Mouse (Mus musculus) gastrocnemius, postnatal 4 days (tissue): ENCODE results near the gene Cldn14. TPM values are rescaled to one million over a fixed set of nuclear protein-coding genes. Genes with fewer than 3 reads are reported as not detected.

Experiments
- DNase-seq, 2 experiments: peaks; one replicate each; pipeline ENCODE4 v3.0.0; 2021 to 2022; ENCODE audit warnings: low spot score in 2 of 2, mixed read lengths in 2 of 2
- total RNA-seq, 2 experiments: library from RNA; stranded (reverse); gene quantifications; 2 replicates each; pipeline ENCODE4 v1.2.3; 2021

The Cldn14 gene
- total RNA-seq, 2 experiments from 2014 or later: 0.21 TPM; not detected in 1

DNA sequence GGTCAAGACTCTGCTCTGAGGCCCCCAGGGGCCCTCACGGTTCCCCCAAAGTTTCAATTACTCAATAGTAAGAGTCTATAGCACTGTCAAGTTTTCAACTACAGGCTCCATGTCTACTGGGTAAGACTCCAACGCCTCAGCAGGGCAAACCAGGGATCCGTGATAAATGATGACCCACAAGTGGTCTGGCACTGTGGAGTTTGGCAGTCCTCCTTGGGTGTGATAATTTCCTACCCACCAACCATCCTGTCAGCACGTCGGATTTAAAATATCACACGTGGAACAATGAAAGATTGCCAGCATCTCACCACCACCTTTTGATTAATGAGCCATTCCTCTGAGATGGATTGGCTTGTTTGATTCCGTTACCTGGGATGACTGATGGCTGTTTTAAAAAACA is 51.7 kb downstream of the Cldn14 start:
- DNase-seq: no peak

DNA sequence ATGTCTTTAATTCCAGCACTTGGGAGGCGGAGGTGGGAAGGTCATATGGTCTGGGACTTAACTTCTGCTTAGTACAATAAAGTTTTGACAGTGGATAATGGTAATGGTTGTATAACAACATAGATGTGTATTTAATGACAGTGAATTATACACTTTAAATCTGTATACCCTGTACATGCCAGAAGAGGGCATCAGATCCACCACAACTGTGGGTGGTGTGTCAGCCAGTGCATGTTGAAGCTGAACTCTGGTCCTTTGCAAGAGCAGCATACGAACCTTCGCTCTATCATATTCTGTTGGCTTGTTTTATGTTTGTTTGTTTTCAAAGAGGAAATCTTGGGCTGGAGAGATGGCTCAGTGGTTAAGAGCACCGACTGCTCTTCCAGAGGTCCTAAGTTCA is 61.2 kb downstream of the Cldn14 start:
- no peak for DNase-seq

DNA sequence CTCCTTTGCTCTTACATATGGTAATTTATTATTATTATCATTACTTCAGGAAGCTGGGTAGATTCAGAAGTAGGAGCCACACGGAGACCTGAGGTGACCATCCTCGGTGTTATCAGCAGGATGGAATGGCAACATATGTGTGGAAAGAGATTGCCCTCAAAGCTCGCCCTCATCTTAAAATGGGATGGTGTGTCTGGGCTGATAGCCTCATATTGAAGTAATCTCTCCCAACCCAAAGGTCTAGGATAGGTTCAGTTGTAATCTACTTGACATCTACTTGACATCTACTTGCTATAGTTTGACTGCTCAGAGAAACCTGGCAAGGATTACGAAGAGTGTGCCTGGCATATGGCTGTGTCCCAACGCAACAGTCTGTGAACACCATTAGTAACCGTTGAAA is 64.3 kb downstream of the Cldn14 start:
- DNase-seq: no peak

DNA sequence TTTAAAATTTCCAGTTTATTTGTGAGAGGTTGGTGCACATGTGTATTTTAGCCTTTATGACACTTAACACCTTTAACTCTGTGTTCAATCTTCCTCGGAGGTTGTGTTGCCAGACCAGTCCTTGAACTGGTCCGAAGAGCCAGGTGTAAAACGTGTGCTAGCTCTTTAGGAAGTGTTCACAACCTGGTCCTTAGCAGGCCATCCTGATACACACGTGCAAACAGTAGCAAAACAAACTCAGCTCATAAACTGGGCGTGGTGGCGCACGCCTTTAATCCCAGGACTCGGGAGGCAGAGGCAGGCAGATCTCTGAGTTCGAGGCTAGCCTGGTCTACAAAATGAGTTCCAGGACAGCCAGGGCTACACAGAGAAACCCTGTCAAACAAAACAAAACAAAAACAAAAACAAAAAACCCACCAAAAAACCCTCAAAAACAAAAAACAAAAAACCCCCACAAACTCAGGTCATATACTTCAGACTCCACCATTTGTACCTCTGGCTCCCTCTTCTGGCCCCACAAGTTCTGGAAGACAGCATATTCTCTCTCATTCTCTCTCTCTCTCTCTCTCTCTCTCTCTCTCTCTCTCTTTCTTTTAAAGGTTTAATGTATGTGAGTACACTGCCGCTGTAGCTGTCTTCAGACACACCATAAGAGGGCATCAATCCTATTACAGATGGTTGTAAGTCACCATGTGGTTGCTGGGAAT is 65.7 kb downstream of the Cldn14 start:
- no peak for DNase-seq

DNA sequence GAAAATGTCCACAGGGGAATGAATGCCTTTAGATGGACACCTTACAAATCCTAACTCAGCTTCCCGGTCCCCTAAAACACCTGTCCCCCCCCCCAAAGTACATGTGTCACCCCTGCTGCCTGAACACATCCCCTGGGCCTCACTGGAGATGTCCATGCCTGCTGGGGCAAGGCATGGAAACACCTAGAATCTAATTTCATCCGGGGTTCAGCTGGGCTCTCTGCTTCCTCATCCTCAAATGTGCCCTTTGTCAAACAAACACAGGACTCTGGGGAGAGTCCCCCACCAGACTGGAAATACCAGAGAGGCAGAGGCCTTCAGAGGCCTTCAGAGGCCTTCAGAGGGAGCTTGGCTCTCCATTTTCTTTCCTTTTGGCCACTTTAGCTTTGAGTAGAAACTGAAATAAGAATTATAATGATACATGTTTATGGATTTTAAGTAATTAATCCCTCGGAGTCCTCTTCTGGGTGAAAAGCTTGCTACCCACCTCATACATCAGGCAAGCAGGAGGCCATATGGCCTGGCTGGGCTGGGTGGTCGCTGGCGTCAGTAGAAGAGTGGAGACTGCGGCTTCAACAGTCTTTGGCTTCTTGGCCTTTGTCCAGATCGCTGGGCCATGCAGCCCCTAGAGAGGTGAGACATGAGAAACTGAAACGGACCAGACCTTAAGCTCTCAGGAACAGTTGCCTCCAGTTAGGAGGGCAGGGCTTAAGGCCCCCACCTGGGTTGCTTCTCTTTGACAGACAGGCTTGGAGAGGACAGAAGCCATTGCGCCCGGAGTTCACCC is 66.7 kb downstream of the Cldn14 start:
- no peak for DNase-seq

DNA sequence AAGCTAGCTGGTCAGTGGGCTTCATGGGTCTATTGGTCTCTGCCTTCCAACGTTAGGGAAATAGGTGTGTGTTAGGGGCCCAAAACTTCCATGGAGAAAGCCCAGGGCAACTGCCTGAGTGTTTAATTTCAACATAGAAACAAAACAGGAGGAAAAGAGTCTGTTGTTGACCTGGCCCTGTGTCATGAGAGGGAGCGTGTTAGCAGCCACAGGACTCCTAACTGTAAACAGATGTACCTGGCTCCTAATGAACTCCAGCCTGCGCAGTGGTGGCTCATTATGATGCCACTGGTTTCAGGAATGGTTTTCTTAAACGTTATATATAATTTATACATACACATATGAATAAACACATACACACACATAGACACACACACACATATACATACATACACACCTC is 68.7 kb downstream of the Cldn14 start:
- DNase-seq: no peak

DNA sequence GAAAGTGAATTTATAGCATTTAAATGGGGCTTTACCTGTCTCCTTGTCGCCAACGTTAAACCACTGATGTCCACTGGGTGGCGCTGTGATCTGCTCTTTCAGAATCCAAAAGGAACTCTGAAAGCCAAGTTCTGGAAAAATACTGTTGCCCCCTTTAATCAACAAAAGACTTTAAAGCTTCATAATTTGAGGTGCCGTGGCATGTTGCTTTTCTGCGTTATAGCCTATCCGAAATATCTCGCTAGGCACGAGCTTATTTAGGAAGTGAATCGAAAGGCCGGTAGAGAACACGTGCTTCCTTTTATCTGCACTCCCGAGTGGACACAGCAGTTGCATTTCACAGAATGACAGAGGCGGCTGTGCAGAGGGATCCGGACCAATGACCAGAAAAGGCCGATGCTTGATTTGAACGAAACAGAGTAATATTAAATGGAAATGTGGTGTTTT is 70.2 kb downstream of the Cldn14 start:
- peak; percentile 63 to 76 for DNase-seq

DNA sequence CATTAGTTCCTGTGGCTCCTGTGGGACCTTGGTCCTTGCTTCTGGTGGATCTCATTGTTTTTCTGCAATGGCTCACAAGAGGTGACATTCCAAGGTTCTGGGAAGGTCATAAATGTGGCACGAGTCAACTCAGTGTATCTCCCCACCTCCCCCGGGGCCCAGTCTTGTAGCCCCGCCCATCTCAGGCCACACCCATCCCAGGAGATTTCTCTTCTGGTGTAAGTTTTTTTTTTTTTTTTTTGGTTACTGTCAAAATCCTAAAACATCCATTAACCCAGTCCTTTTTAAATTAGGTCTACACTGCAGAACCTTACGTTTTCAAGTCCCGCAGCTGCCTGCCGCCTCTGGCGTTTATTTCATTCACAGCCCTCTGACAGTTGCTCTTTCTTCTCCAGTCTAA is 73.6 kb downstream of the Cldn14 start:
- no peak for DNase-seq

DNA sequence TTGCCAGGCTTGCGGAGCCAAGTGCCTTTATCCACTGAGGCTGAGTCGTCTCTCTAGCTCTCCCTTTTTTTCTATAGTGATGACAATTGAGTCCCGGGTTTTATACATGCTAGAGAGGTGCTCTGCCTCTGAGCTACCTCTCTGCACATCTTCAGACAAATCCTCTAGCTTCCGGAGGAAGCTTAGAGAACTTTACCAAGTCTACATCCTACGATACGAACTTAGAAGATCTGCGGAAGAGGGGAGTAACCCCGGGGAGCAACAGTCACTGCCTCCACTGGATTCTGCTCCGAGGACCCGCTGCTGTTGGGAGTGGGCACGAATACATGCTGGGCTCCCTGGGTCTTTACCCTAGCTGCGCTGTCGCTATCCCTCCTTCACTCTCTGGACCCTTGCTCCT is 74.0 kb downstream of the Cldn14 start:
- DNase-seq: no peak

DNA sequence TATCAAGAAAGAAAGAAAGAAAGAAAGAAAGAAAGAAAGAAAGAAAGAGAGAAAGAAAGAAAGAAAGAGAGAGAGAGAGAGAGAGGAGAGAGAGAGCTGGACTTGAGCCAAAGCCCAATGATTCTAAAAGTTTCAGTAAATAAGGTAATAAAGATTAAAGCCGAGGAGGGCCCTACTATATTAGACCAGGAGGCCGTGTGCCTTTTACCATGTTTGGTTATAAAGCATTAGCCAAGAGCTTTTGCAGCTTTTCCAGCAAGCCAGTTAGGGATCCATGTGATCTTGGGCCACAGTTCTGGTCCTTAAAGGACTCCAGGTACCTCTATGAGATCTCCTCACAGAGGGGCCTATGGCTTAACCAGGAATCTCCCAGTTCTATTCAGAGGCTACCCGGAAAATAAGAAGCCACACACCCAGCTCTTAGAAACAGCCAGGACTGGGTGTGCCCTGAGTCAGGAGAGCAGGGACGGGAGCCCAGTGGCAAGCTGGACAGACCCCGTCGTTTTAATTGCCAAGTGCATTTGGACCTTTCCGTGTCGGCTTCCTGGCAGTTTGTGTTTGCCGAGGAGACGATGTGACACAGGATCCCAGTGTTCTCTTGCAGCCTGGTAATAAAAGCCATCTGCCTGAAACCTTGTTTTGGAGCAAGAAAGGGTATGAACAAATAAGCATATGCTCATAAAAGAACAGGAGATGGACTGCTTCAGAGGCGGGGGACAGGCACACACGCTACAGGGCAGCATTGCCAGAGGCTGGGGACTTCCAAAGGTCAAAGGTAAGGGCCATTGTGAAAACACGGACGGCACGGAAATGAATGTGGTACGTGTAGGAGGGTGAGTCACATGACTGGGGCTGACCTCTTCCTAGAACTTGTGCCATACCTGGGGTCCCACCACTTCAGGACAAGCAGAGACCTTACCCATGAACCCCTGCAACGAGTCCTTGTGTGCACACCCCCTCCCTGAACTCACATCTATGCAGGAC is 76.2 kb downstream of the Cldn14 start:
- DNase-seq: no peak

DNA sequence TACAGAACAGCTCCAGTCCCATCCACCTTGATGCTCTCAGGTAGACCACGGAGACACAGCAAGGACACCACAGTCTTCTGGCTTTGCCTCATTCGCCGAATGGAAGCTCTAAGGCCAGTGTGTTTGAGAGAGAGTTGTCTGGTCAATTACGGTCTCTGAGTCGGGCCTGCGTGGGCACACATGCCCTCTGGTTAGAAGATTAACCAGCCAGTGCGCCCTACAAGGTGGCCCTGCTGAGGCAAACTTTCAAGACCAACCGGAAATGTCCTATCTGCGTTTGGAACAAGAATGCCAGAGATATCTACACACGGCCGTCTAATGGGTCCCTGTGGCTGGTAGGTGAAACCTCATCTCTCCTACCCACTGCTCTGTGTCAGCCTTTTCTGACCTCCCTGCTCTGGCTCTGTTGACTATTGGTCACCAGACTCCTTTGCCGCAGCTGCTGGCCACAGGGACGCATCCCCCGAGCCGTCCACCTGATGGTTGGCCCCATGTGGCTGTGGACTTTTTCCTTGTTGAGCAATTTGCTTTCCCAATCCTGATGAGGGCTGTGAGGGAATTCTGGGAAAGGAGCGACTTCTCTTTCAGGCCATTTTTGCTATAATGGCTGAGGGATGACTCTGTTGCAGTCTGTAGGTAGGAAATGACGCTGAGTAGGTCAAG is 79.1 kb downstream of the Cldn14 start:
- no peak for DNase-seq

DNA sequence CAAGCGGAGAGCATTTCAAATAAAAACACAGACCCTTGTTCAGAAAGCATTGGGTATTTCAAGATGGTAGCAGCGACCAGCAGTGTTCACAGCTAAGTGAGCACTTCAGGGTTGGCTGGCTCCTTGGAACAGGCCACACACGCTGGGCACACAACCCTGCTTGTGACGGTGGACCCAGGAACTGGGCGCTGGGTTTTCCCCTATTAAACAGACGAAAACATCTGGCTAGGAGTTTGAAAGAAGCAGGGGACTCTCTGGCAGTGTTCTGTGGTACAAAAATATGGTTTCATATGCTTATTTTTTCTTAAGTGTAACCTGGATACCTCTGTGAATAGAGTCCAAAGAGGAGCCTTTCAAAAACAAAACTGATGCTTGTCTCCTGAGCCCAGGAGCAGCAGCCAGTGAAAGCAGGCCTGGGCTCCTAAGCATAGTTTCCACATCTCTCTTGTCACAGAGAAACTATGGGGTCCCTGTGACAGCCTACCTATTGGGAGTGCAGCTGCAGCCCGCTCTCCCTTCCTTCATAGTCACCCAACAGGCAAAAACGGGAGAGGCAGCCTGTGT is 82.9 kb downstream of the Cldn14 start:
- DNase-seq: no peak

DNA sequence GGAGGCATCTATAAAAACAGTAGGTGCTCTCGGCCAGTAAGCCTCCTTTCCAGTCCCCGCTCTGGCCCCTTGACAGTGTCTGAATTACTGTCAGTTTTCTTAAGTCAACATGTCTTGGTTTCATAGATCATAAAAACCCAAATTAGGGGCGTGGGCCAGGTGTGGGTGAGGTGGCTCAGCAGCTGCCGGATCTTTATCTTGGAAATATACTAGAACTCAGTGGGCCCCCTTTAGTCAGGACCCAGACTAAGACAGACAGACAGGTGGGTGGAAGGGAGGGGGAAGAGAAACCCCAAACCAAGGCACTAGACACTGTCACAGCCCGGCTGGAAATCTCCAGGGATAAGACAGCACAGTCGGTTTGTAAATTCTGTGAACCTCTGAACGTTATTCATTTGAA is 84.8 kb downstream of the Cldn14 start:
- DNase-seq: no peak

DNA sequence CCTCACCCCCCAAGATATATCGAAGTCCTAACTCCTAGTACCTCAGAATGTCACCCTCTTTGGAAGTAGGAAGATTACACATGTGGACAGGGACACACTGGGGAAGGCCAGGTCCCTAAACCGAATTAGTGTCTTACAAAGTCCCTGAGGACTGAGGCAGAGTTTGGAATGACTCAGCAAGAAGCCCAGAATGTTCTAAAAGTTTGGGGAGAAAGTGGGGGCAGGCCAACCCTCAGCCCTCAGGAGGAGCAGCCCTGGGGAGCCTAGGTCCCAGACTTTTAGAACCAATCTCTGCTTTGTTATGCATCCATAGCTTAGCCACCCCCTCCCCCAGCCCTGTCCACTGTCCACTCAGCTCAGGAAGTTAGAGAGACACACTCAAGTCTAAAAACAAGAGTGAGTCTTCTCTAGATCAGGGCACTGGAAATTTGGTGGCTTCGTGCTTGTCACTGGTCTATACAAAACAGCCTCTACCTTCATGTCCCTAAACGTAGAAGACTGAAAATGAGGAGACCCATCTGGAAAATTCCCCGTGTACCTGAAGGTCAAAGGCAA is 85.7 kb downstream of the Cldn14 start:
- no peak for DNase-seq

DNA sequence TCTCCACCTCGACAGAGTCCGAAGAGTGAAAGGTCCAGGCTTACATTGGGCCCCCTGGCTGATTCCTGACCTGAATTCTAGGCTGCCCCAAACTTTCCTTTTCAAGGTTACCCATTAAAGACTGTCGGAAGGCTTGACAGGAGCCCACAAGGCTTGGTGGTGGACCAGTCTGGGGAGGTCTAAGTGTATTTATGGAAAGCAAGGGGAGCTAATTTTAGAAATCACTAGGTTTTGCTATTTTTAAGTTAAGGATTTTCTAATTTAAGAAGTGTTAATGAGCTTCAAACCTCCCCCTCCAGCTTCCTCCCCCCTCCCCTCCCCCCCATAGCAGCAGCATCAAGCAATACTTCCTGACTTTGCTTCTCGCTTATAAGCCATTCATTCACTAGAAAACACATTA is 88.0 kb downstream of the Cldn14 start:
- no peak for DNase-seq

DNA sequence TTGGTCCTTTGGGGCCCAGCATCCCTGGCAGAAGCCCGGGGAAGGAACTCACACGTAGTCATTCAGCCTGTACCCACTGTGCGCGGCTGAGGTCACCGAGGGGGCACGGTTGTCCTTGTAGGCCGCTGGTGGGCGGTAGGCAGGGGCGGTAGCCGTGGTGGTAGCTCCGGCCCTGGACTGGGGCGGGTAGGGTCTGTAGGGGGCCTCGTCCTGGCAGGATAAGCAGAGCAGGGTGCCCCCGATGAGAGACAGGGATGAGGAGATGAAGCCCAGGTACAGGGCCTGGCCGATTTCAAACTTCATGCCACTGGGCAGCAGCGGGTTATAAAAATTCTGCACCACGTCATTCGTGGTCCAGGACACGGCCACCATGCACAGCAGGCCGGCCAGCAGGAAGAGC is 89.4 kb downstream of the Cldn14 start:
- DNase-seq: no peak

DNA sequence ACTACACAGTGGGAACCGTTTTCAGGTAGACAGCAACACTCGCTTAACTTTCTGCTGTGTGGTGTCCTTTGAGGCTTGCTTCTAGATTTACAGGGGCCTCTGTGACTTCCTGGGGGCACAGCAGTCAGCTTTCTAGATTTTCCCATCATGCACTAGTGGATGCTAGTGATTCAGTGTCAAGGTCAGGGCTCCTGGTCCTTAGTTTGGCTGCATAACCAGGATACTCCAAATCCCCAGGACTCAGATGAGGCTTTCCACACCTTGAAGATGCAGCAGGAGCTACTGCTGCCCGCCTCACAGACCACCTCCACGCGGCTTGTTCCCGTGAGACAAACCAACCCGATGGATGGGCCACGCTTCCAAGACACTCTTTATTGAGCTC is 90.0 kb downstream of the Cldn14 start:
- DNase-seq: no peak

DNA sequence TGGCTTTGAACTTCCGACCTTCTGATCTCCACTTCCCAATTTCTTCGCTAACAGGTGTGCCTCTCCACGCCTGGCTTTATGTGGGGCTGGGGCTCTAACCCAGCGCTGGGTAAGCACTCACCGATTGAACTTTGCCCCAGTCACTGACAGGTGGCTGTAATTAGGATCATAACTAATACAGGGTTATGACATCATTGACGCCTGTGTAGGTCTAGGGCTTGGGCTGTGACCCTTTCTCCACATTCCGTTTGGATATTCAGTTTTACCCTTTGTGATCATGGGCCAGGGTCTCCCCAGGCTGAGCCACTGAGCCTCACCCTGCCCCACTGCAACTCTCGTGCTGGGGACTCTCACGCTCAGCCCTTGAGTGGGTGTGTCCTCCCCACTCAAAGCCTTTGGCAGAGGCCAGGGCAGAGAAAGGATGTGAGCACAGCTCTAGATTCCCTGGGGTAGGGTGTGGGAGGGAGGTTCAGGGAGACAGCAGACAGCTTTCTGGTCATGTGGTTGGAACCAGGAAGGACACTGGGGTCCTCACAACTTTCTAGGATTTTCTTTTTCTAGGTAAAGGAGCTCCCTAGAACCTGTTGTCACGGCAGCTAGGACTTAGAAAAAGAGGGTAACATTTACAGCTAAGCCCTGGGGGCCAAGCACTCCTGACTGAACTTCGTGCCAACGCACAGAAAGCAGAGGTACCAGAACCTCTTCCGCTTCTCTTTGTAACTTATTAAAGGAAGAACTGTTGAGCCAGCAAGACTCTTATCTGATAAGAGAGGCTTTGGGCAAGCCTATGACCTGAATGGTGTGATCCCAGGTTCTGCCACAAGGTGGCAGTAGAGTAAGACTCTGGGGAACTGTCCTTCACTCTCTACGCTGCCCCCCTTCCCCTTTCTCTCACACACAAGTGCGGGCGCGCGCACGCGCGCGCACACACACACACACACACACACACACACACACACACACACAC is 90.6 kb downstream of the Cldn14 start:
- DNase-seq: peak; percentile 60 to 81

DNA sequence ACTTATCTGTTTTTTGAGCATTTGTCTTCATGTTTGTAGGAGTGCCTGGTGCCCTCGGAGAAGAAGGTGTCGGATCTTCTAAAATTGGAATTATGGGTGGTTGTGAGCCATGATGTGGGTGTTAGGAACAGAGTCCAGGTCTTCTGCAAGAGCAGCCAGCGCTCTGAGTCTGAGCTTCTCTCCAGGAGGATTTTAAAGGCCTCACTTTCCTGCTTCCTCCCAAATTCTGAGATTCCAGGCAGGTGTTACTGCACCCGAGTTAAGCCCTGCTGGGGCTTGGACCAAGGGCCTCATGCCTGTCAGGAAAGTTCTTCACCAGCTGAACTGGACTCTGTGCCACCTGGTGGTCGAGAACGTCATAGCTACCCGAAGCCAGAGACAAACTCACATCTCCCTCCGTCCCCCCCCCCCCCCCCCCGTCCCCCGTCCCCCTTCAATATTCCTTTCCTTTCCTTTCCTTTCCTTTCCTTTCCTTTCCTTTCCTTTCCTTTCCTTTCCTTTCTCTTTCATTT is 93.2 kb downstream of the Cldn14 start:
- no peak for DNase-seq
